Mouse (Mus musculus) liver, postnatal 0 days (tissue): ENCODE results near the gene Phactr4.

Experiments
- CTCF ChIP-seq: sonication (generic); IDR thresholded peaks from 2 replicates; pipeline ENCODE4 v1.5.1; 2016; ENCODE audit warnings: antibody characterized with exemption, low read depth
- EP300 ChIP-seq: IDR thresholded peaks from 2 replicates; pipeline ENCODE4 v1.6.1; 2016; ENCODE audit warnings: antibody characterized with exemption, low read depth, mild to moderate bottlenecking

DNA sequence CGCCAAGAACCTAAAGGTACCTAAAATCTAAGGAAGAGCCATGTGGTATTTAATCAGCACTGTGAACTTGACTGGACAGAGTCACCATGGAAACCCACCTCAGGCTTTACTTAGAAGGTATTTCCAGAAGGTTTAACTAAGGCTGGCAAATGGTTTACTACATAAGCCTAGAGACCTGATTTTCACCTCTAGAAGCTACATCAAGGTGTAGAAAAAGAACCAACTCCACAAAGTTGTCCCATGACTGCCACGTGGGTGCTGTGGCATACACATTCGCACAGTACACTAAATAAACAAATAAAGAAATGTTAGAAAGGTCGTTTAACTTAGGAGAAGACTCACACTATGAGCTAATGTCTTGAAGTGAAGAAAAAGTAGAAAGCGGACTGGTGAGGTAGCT, 17.7 kb downstream of the Phactr4 start:
- TF ChIP-seq CTCF (no peak), EP300 (no peak)
